Mouse (Mus musculus): ENCODE data around the gene Hist1h2br. TPM values are rescaled to one million over a fixed set of nuclear protein-coding genes. Genes with fewer than 3 reads are reported as not detected.
A peak's percentile ranks its signal among the peaks of the same experiment; 100 is the strongest.
"Not testable (repeated sequence)": the region's sequence is repeated elsewhere in the genome, so short reads cannot be mapped to it uniquely, and the experiment has no call there.

Hist1h2br gene
- polyA plus RNA-seq (2017; shearing (Covaris generic)), result 1 to 10 TPM; 4.7 to 6.5 TPM

DNA sequence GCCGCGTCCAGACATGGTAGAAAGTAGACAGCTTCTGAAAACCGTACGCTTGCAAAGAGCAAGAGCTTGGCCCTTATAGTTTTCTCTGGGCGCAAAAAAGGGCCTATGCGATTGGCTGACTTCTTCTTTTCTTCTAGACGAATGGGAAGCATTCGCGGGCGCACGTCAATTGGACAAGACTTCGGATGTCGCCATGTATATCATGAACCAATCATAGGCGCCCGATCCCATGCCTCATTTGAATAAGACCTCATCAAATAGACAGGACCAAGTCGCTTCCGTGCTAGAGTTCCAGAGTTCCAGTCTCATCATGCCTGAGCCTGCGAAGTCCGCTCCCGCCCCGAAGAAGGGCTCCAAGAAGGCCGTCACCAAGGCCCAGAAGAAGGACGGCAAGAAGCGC lies at the start of gene Hist1h2br, which contains the start of gene Hist1h2ap:
Hist1h2br (plus strand) TSS at position 283 of the 400 bp plus-strand sequence.
Hist1h2ap (minus strand) TSS at position 47 of the 400 bp plus-strand sequence.
- peak; percentile 82 for ATAC-seq

DNA sequence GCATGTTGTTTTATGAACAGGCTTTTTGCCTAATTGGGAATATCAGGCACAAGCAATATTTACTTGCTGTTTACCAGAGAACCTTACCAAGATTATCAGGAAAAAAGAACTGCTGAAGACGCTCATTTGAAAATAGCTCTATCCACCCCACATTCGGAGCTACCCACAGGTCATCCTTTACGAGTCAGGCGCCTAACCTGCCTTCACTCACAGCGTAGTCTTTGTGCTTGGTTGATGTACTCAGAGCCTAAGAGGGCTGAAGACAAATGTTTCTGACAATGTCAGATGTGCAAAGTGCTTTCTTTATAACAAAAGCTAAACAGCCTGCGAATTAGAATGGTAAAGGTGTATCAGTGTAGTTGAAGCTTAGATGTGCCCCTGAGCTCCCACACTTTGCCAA lies 49.2 kb upstream of the Hist1h2br start:
- ATAC-seq, result no peak

DNA sequence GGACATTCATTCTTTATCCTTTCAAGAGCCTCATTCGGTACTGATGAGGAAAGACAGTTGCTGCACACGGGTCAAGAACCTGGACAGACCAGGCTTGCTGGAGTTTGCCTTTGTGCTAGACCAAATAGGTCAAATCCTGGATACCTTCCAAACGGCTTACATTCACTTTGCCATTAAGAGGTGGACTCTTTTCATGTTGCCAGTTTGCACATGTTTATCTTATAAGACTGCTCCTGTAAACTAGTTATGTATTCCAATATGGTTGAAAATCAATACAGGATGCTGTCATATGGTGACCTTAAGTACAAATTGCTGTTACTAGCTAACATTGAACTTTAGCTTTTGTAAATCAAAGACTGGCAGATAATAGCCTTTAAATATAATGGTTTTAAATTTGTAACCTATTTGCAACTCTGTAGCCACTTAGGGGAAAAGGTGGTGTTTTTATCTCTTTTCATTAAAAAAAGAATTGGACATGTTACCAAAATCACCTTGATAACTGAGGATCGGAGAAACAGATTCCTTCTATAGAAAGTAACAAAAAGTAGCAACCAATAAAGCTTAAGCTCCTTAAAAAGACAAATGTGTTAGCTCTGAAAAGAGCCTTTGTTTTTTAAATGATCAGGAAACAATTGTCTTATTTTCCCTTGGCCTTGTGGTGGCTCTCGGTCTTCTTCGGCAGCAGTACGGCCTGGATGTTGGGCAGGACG lies 47.2 kb upstream of the Hist1h2br start:
- no peak for ATAC-seq

DNA sequence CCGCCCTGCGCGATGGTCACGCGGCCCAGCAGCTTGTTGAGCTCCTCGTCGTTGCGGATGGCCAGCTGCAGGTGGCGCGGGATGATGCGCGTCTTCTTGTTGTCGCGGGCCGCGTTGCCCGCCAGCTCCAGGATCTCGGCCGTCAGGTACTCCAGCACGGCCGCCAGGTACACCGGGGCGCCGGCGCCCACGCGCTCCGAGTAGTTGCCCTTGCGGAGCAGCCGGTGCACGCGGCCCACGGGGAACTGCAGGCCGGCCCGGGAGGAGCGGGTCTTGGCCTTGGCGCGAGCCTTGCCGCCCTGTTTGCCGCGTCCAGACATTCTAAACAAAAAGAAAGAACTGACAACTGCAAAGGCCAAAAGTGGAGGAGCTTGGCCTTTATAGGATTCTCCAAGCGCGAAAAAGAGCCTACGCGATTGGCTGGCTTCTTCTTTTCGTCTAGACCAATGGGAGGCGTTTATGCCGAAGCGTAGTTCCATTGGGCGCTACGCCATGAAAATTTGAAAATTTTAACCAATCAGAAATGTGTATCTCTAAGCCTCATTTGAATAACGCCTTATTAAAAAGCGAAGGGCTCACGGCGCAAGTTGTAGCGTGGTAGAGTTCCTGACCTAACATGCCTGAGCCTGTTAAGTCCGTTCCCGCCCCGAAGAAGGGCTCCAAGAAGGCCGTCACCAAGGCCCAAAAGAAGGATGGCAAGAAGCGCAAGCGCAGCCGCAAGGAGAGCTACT lies 46.5 kb upstream of the Hist1h2br start, which contains the start of the genes Hist1h2an and Hist1h2bp:
Hist1h2an (minus strand) TSS at position 320 of the 731 bp plus-strand sequence.
Hist1h2bp (plus strand) TSS at position 563 of the 731 bp plus-strand sequence.
- ATAC-seq, result peak; percentile 90

DNA sequence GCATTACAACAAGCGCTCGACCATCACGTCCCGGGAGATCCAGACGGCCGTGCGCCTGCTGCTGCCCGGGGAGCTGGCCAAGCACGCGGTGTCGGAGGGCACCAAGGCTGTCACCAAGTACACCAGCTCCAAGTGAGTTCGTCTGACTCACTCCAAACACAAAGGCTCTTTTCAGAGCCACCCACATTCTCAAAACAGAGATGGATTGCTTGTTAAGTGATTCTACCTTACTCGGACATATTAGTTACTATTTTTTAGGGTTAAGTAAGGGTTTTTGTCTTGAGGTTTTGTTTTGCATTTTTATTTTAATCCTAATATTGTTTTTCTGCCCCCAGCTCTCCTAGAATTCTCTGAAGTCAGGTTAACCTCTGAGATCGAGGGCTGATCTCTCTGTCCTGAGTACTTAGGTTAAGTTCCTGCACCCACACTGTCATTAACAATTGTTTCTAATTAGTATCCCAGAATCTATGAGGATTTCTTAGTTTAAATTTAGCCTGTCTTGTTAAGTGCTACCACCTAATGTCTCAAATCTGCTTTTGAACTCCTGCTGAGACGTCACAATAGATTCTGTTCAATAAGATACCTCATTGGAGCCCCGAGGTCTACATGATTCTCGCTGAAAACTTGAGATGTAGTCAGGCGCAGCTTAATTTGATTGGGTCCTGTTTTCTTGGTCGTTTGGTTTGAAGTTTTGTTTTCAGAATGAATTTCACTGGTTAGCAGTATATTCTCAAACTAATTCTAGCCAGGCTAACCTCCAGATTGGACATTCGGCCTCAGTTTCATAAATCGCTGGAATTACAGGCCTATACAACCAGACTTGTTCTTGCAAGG lies 45.6 kb upstream of the Hist1h2br start:
- ATAC-seq, result no peak

DNA sequence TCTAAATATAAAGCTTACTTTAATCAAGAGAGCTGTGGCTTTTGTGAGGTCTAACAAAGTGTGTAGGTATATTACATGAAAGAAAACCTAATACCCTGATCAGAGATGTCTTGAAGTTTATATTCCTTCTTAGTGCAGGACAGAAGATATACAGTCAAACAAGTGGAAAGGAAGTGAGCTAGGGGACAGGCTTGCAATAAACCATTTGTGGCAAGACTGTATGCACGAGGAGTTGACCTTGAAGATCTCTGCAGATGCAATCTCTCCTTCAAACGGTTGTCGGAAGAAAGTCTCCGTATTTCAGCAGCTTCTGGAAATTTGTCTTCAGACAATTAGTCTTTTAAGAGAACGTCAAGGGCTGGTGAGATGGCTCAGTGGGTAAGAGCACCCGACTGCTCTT lies 43.6 kb upstream of the Hist1h2br start:
- ATAC-seq, result no peak

DNA sequence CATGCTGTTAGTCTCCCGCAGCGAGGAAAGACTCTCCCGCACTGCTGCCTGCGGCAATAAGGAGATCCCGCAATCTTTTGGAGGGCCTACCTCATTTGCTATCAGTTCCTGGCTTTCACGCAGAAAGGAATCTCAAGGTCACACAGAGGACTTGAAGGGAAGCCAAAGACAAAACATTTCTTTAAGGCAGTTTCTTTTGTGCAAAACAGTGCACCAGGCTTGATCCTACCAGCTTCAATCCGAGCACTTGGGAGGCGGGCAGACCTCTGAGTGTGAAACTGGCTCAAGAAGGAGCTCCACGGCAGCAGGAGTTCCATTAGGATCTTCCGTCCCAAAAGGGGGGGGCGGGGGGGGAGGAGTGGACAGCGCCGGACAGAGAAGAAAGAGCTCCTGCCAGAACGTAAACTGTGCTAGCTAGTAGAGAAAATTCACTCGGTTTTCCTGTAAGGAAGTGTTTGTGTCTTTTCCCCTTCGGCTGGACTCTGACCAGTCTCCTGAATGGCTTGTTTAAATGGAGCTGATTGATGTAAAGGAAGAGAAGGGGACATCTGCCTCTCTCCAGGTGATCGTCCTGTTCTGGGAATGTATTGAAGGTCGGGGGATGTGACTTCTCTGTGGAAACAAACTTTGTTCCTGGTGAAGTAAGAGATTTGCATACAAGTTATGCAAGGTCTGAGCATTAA lies 42.8 kb upstream of the Hist1h2br start:
- ATAC-seq, result no peak

DNA sequence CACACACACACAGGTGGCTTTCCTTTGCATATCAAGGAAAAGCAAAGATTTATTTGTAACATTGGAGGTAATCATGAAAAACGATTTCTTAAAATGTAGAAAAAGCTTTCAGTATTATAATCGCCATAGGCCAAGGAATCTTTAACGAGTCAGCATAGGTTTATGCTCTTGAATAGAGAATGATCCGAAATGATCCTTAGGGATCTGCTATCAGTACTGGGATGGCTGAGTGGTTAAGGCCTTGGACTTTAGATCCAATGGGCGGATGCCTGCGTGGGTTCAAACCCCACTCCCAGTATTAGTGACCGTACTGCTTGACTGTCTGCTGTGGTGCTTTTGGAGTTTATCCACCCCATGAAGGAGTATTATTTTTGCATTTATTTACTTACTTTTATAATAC lies 38.0 kb upstream of the Hist1h2br start:
- no peak for ATAC-seq

DNA sequence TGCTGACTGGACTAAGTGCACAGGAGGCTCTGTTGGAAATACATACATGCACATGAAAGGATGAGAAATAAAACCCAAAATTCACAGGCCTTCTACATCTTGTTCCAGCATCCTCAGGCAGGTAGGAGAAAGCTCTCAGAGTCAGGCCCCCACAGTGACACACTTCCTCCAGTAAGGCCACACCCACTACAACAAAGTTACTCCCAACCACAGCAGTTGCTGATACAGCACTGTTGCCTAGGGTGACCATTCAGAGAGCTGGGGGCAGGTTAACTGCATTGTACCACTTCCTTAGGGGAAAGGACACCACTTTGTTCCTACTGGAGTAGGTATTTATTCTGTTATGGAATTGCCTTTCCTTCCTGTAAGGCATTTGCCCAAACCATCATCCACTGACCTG lies 36.4 kb upstream of the Hist1h2br start:
- ATAC-seq, result peak; percentile 53

DNA sequence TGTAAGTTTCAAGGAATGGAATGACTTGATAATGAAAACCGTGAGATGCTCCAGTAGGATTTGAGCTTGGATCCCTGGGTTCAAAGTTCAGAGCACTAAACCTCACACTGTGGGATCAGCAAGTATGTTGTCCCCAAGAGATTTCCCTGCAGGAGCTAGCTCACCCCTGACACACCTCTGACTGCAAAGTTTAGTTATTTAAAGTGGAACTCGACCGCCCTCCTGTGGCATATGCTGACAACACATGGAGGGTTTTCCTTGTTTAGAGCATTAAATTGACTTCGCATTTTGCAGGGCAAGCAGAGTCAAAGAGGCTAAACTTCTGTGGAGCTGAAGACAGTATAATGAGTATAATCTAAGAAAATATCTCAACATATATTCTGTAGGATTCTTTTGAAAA lies 30.5 kb upstream of the Hist1h2br start:
- peak; percentile 96 for ATAC-seq

DNA sequence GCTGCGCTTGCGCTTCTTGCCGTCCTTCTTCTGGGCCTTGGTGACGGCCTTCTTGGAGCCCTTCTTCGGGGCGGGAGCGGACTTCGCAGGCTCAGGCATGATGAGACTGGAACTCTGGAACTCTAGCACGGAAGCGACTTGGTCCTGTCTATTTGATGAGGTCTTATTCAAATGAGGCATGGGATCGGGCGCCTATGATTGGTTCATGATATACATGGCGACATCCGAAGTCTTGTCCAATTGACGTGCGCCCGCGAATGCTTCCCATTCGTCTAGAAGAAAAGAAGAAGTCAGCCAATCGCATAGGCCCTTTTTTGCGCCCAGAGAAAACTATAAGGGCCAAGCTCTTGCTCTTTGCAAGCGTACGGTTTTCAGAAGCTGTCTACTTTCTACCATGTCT lies 23.5 kb upstream of the Hist1h2br start, which contains the start of the genes Hist1h2bq and Hist1h2ao:
Hist1h2bq (minus strand) TSS at position 125 of the 400 bp plus-strand sequence.
Hist1h2ao (plus strand) TSS at position 393 of the 400 bp plus-strand sequence.
- ATAC-seq, result peak; percentile 88

DNA sequence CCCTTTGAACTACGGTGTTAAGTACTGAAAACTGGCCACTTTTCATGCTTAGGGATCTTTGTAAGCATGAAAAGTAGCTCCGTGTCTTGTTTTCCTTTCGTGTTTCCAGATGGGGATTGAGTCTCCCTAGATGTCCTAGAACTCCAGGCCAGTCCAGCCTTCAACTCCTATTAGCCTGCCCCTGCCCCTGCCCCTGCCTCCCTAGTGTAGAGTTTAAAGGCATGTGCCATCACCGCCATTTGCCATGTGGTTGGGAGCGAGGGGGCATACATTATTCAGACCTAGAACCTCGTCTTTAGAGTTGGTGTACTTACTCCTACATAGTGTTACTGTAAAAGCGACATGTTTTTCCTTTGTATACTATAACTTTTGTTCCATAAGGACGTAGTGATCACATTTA lies 22.5 kb upstream of the Hist1h2br start:
- ATAC-seq, result not testable (repeated sequence)

DNA sequence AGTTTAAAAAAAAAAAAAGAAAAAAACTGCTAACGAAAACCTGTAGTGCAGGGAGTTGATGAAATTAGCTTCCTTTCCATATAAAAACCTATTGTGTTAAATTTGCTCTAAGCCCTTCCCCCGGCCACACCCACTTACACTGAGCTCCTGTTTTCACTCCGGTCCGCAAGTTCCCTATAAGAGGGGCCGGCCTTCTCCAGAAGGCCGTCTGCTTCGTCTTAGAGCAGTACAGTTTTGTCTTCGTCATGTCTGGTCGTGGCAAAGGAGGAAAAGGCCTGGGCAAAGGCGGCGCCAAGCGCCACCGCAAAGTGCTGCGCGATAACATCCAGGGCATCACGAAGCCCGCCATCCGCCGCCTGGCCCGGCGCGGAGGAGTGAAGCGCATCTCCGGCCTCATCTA lies 22.0 kb upstream of the Hist1h2br start, which contains the start of gene Hist1h4m:
Hist1h4m (plus strand) TSS at position 208 of the 400 bp plus-strand sequence.
- ATAC-seq, result peak; percentile 46

DNA sequence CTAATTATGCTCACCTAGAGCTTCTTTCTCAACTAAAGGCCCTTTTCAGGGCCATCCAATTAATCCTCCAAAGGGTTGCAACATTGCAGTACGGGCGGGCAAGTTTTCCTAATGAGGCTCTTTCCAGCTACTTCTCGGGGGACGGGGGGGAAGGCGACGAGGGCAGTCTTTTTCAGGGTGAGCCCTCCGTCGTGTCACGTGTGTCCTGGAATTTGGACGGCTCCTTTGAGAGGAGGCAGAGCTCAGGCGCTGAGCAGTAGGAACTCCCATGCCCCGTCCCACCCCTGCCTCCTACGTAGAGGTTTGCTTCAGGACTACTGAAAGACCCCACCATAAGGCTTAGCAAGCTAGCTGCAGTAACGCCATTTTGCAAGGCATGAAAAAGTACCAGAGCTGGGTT lies 21.5 kb upstream of the Hist1h2br start:
- not testable (repeated sequence) for ATAC-seq

DNA sequence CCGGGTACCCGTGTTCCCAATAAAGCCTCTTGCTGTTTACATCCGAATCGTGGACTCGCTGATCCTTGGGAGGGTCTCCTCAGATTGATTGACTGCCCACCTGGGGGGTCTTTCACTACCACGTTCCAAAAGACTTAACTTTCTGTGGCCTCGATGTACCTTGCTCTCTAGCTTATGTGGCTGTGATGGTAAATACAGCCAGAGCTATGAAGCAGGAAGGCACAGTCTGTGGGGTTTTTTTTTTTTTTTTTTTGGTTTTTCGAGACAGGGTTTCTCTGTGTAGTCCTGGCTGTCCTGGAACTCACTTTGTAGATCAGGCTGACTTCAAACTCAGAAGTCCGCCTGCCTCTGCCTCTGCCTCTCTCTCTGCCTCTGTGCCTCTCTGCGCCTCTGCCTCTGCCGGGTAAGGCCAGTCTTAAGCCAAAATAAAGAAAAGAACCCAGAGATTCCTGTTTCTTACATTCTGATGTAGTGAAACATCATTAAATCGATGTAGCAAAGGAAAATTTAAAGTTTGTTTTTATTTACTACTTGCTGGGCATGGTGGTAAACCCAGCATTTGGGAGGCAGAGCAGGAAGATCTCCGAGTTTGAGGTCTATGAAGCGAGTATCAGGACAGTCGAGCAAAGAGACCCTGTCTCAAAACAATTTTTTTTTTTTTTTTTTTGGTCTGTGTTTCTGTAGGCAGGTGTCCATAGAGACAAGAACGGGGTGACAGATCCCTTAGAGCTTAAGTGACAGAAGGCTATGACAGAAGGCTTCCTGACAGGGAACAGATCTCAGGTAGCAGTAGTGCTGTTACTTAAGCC lies 13.3 kb upstream of the Hist1h2br start:
- peak; percentile 64 for ATAC-seq

DNA sequence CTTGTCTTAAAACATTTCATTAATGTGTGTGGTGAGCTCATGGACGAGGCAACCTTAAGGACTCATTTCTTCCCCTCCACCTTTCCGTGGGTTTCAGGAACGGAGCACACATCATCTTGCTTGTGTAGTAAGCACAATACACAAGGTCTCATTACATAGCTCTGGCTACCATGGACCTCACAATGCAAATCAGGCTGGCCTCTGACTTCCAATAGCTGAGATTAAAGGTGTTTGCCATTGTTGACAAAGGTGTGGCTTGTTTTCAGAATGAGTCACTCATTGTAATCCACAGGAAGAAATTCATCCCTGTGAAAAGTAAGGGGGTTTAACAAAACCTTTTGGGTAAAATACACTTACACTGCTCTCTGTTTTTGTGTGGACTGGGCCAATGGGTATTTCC lies 5.0 kb upstream of the Hist1h2br start:
- ATAC-seq, result no peak

DNA sequence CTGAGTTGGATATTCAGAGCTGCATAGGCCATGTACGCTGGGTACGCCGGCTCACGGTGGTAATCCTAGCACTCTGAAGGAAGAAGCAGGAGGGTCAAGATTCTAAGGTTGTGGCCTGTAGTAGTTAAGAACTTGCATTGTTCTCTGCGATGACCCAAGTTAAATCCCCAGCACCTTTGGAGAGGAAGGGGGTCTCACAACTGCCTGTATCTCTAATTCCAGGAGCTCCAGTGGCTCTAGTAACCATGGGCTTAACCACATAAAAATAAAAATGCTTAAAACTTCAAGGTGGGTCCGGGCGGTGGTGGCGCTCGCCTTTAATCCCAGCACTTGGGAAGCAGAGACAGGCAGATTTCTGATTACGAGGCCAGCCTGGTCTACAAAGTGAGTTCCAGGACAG lies 3.2 kb upstream of the Hist1h2br start:
- no peak for ATAC-seq

DNA sequence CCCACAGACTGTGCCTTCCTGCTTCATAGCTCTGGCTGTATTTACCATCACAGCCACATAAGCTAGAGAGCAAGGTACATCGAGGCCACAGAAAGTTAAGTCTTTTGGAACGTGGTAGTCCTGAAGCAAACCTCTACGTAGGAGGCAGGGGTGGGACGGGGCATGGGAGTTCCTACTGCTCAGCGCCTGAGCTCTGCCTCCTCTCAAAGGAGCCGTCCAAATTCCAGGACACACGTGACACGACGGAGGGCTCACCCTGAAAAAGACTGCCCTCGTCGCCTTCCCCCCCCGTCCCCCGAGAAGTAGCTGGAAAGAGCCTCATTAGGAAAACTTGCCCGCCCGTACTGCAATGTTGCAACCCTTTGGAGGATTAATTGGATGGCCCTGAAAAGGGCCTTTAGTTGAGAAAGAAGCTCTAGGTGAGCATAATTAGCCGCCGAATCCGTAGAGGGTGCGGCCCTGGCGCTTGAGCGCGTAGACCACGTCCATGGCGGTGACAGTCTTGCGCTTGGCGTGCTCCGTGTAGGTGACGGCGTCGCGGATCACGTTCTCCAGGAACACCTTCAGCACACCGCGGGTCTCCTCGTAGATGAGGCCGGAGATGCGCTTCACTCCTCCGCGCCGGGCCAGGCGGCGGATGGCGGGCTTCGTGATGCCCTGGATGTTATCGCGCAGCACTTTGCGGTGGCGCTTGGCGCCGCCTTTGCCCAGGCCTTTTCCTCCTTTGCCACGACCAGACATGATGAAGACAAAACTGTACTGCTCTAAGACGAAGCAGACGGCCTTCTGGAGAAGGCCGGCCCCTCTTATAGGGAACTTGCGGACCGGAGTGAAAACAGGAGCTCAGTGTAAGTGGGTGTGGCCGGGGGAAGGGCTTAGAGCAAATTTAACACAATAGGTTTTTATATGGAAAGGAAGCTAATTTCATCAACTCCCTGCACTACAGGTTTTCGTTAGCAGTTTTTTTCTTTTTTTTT lies 1.8 kb upstream of the Hist1h2br start, which contains the start of gene Hist1h4n:
Hist1h4n (minus strand) TSS at position 779 of the 977 bp plus-strand sequence.
- ATAC-seq, result peak; percentile 59

DNA sequence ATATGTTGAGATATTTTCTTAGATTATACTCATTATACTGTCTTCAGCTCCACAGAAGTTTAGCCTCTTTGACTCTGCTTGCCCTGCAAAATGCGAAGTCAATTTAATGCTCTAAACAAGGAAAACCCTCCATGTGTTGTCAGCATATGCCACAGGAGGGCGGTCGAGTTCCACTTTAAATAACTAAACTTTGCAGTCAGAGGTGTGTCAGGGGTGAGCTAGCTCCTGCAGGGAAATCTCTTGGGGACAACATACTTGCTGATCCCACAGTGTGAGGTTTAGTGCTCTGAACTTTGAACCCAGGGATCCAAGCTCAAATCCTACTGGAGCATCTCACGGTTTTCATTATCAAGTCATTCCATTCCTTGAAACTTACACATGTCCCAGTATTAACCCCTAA lies 7.0 kb downstream of the Hist1h2br start:
- peak; percentile 94 for ATAC-seq

DNA sequence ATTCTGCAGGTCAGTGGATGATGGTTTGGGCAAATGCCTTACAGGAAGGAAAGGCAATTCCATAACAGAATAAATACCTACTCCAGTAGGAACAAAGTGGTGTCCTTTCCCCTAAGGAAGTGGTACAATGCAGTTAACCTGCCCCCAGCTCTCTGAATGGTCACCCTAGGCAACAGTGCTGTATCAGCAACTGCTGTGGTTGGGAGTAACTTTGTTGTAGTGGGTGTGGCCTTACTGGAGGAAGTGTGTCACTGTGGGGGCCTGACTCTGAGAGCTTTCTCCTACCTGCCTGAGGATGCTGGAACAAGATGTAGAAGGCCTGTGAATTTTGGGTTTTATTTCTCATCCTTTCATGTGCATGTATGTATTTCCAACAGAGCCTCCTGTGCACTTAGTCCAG lies 12.8 kb downstream of the Hist1h2br start:
- peak; percentile 45 for ATAC-seq

All from CD4-positive, CD25-positive, alpha-beta regulatory T cell, adult 4 months (primary cell).